Mouse (Mus musculus): ENCODE measurements around the gene Nr2e3.

DNA sequence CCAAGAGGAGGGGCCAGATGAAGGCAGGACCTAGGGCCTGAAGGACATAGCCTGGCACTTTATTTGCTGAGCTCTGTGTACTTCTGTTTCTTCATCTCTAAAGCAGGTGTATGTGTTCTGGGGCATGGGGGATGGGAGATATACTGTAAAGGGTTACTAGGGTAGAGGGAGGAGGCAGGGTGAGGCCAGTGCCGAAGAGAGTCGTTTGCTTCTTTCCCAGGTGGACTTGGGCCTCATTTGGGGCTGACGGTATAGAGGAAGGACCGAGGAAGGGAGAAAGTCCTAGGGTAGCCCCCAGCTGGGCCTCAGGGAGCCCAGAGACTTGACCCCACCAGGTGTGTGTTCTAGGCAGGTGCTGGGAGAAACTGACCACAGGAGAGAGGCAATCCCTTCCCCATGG is 8.5 kb downstream of the Nr2e3 start:
- TF ChIP-seq POLR2A (IDR thresholded peaks at IDR 0.05; ENCODE audit: borderline replicate concordance, extremely low read depth, low read depth, low read length) (no peak), CTCF (IDR thresholded peaks at IDR 0.05; ENCODE audit: insufficient read depth, low read length) (no peak)

Data from lung, adult 2 months (tissue).